Mouse (Mus musculus): ENCODE data around the gene Smarcd2. TPM values are rescaled to one million over a fixed set of nuclear protein-coding genes. Genes with fewer than 3 reads are reported as not detected.
A peak's percentile ranks its signal among the peaks of the same experiment; 100 is the strongest.

Smarcd2 gene
- total and polyA plus RNA-seq, 2 experiments from 2014 or later, result 9.5 to 16.9 TPM

- no peak for DNase-seq
- Histone ChIP-seq H3K27me3 (ENCODE audit: insufficient read depth, low read length) (no peaks in the 10 kb centered on the region), H3K9ac (no peak within 1 kb of the TSS), H3K9me3 (ENCODE audit: low read length) (no peaks in the 10 kb centered on the region), H3K4me2 (ENCODE audit: low read depth) (no peak within 1 kb of the TSS), H3K36me3 (ENCODE audit: insufficient read depth) (no peaks in the 10 kb centered on the region), H3K4me1 (ENCODE audit: insufficient read depth) (no peaks in the 10 kb centered on the region), H3K4me3 (ENCODE audit: low read depth, low read length) (no peak within 1 kb of the TSS), H3K27ac (ENCODE audit: low read depth, low read length) (no peak within 1 kb of the TSS)
- no peak for TF ChIP-seq CTCF (IDR thresholded peaks at IDR 0.05; ENCODE audit: low read depth)
- 85% methylated on average over 9 of the region's 9 CpGs for WGBS
- ATAC-seq, result no peak
Measured at GRCm38 (mm10) chr11:106301765-106302164, 29.0 kb upstream of the Smarcd2 start, which contains the start of gene Gh. TSS of gene Gh (minus strand) at chr11:106301865.

- H3K36me3 ChIP-seq (ENCODE audit: insufficient read depth), result no peaks in the 10 kb centered on the region
- ATAC-seq (no peak), DNase-seq (no peak)
- no peak for TF ChIP-seq CTCF (IDR thresholded peaks at IDR 0.05; ENCODE audit: low read depth)
- no peaks in the 10 kb centered on the region for H3K27me3 ChIP-seq (ENCODE audit: insufficient read depth, low read length)
- WGBS, result 80% methylated on average over 2 of the region's 2 CpGs
- H3K4me1 ChIP-seq (ENCODE audit: insufficient read depth), result no peaks in the 10 kb centered on the region
- H3K4me3 ChIP-seq (ENCODE audit: low read depth, low read length), result no peak overlapping the region
- no peaks in the 10 kb centered on the region for H3K9me3 ChIP-seq (ENCODE audit: low read length)
- no peak overlapping the region for H3K27ac ChIP-seq (ENCODE audit: low read depth, low read length)
- no peak overlapping the region for H3K9ac ChIP-seq
- H3K4me2 ChIP-seq (ENCODE audit: low read depth), result no peak overlapping the region
Measured at GRCm38 (mm10) chr11:106291861-106292260, 19.1 kb upstream of the Smarcd2 start.

- no peak overlapping the region for H3K4me2 ChIP-seq (ENCODE audit: low read depth)
- H3K27me3 ChIP-seq (ENCODE audit: insufficient read depth, low read length), result no peaks in the 10 kb centered on the region
- H3K27ac ChIP-seq (ENCODE audit: low read depth, low read length), result no peak overlapping the region
- ATAC-seq, result no peak
- no peak overlapping the region for H3K4me3 ChIP-seq (ENCODE audit: low read depth, low read length)
- no peaks in the 10 kb centered on the region for H3K9me3 ChIP-seq (ENCODE audit: low read length)
- no peaks in the 10 kb centered on the region for H3K4me1 ChIP-seq (ENCODE audit: insufficient read depth)
- no peaks in the 10 kb centered on the region for H3K36me3 ChIP-seq (ENCODE audit: insufficient read depth)
- no peak for TF ChIP-seq CTCF (IDR thresholded peaks at IDR 0.05; ENCODE audit: low read depth)
- DNase-seq, result no peak
- WGBS, result 94% methylated on average over 5 of the region's 5 CpGs
- no peak overlapping the region for H3K9ac ChIP-seq
Measured at GRCm38 (mm10) chr11:106290376-106290775, 17.6 kb upstream of the Smarcd2 start.

- H3K4me2 ChIP-seq (ENCODE audit: low read depth), result no peak overlapping the region
- no peak for DNase-seq
- TF ChIP-seq CTCF (IDR thresholded peaks at IDR 0.05; ENCODE audit: low read depth), result peak; percentile 48
- 55% methylated on average over 8 of the region's 8 CpGs for WGBS
- ATAC-seq, result no peak
- H3K27me3 ChIP-seq (ENCODE audit: insufficient read depth, low read length), result no peaks in the 10 kb centered on the region
- H3K27ac ChIP-seq (ENCODE audit: low read depth, low read length), result no peak overlapping the region
- no peaks in the 10 kb centered on the region for H3K4me1 ChIP-seq (ENCODE audit: insufficient read depth)
- H3K9ac ChIP-seq, result no peak overlapping the region
- H3K9me3 ChIP-seq (ENCODE audit: low read length), result no peaks in the 10 kb centered on the region
- no peaks in the 10 kb centered on the region for H3K36me3 ChIP-seq (ENCODE audit: insufficient read depth)
- H3K4me3 ChIP-seq (ENCODE audit: low read depth, low read length), result no peak overlapping the region
Measured at GRCm38 (mm10) chr11:106289369-106289768, 16.6 kb upstream of the Smarcd2 start.

- no peak for TF ChIP-seq CTCF (IDR thresholded peaks at IDR 0.05; ENCODE audit: low read depth)
- no peaks in the 10 kb centered on the region for H3K4me1 ChIP-seq (ENCODE audit: insufficient read depth)
- no peak for ATAC-seq
- no peak overlapping the region for H3K4me3 ChIP-seq (ENCODE audit: low read depth, low read length)
- no peak overlapping the region for H3K27ac ChIP-seq (ENCODE audit: low read depth, low read length)
- H3K36me3 ChIP-seq (ENCODE audit: insufficient read depth), result no peaks in the 10 kb centered on the region
- no peaks in the 10 kb centered on the region for H3K27me3 ChIP-seq (ENCODE audit: insufficient read depth, low read length)
- WGBS, result 55% methylated on average over 11 of the region's 11 CpGs
- H3K9ac ChIP-seq, result no peak overlapping the region
- DNase-seq, result peak; percentile 54
- no peak overlapping the region for H3K4me2 ChIP-seq (ENCODE audit: low read depth)
- H3K9me3 ChIP-seq (ENCODE audit: low read length), result no peaks in the 10 kb centered on the region
Measured at GRCm38 (mm10) chr11:106286987-106287386, 14.2 kb upstream of the Smarcd2 start.

- H3K27ac ChIP-seq (ENCODE audit: low read depth, low read length), result no peak overlapping the region
- no peaks in the 10 kb centered on the region for H3K36me3 ChIP-seq (ENCODE audit: insufficient read depth)
- no peaks in the 10 kb centered on the region for H3K4me1 ChIP-seq (ENCODE audit: insufficient read depth)
- ATAC-seq (no peak), DNase-seq (no peak)
- H3K4me3 ChIP-seq (ENCODE audit: low read depth, low read length), result no peak overlapping the region
- no peak overlapping the region for H3K4me2 ChIP-seq (ENCODE audit: low read depth)
- no peak overlapping the region for H3K9ac ChIP-seq
- WGBS, result 88% methylated on average over 7 of the region's 7 CpGs
- no peaks in the 10 kb centered on the region for H3K27me3 ChIP-seq (ENCODE audit: insufficient read depth, low read length)
- no peaks in the 10 kb centered on the region for H3K9me3 ChIP-seq (ENCODE audit: low read length)
- TF ChIP-seq CTCF (IDR thresholded peaks at IDR 0.05; ENCODE audit: low read depth), result no peak
Measured at GRCm38 (mm10) chr11:106286206-106286605, 13.4 kb upstream of the Smarcd2 start.

GRCm38 (mm10) chr11:106284126-106284525, 11.4 kb upstream of the Smarcd2 start:
- 67% methylated on average over 8 of the region's 8 CpGs for WGBS
- Histone ChIP-seq H3K27ac (ENCODE audit: low read depth, low read length) (no peak overlapping the region), H3K27me3 (ENCODE audit: insufficient read depth, low read length) (no peaks in the 10 kb centered on the region), H3K9me3 (ENCODE audit: low read length) (no peaks in the 10 kb centered on the region), H3K36me3 (ENCODE audit: insufficient read depth) (no peaks in the 10 kb centered on the region), H3K9ac (no peak overlapping the region), H3K4me3 (ENCODE audit: low read depth, low read length) (no peak overlapping the region), H3K4me2 (ENCODE audit: low read depth) (no peak overlapping the region), H3K4me1 (ENCODE audit: insufficient read depth) (no peaks in the 10 kb centered on the region)
- no peak for ATAC-seq
- no peak for TF ChIP-seq CTCF (IDR thresholded peaks at IDR 0.05; ENCODE audit: low read depth)
- DNase-seq, result no peak

GRCm38 (mm10) chr11:106283371-106283770, 10.6 kb upstream of the Smarcd2 start:
- no peak for DNase-seq
- no peak for ATAC-seq
- no peak overlapping the region for H3K4me3 ChIP-seq (ENCODE audit: low read depth, low read length)
- H3K36me3 ChIP-seq (ENCODE audit: insufficient read depth), result no peaks in the 10 kb centered on the region
- H3K4me2 ChIP-seq (ENCODE audit: low read depth), result no peak overlapping the region
- H3K27ac ChIP-seq (ENCODE audit: low read depth, low read length), result no peak overlapping the region
- H3K27me3 ChIP-seq (ENCODE audit: insufficient read depth, low read length), result no peaks in the 10 kb centered on the region
- no peak overlapping the region for H3K9ac ChIP-seq
- H3K4me1 ChIP-seq (ENCODE audit: insufficient read depth), result no peaks in the 10 kb centered on the region
- WGBS, result 77% methylated on average over 4 of the region's 4 CpGs
- H3K9me3 ChIP-seq (ENCODE audit: low read length), result no peaks in the 10 kb centered on the region
- no peak for TF ChIP-seq CTCF (IDR thresholded peaks at IDR 0.05; ENCODE audit: low read depth)
